Mouse (Mus musculus) embryonic fibroblast, embryonic 13.5 days (primary cell): ENCODE measurements around the gene Cox17.

Source experiments
- CTCF ChIP-seq: IDR thresholded peaks from 2 replicates; pipeline ENCODE4 v1.5.1; 2011; ENCODE audit warnings: mild to moderate bottlenecking, control low read depth, low read length, moderate library complexity, borderline replicate concordance; ENCODE audit not compliant: insufficient read depth
- POLR2A ChIP-seq: IDR thresholded peaks from 2 replicates; pipeline ENCODE4 v1.6.1; 2011; ENCODE audit warnings: low read depth, mild to moderate bottlenecking, control low read depth, low read length, moderate library complexity

- TF ChIP-seq POLR2A (no peak), CTCF (no peak)
Measured at GRCm38 (mm10) chr16:38350939-38351338, 4.1 kb downstream of the Cox17 start.
